Comparison of ENCODE assay signal across 20 mouse cellular contexts in genomic region chr14:49514137-49514536, GRCm38 (mm10). TPM values are rescaled to one million over a fixed set of nuclear protein-coding genes. Genes with fewer than 3 reads are reported as not detected.
"Had no signal": no experiment of that assay in that cellular context is flagged by ENCODE, and none has a peak within 500 bp of the region (broad histone marks: within the 10 kb centered on the region; RNA-seq: fewer than 3 reads in every experiment).

No protein-coding gene starts in this region.

- H3K4me1 ChIP-seq: kidney, embryonic 15.5 days; limb, embryonic 10.5 days; liver, embryonic 15.5 days; megakaryocyte, embryonic 14.5 days; midbrain, embryonic 15.5 days; neural tube, embryonic 13.5 days; stomach, embryonic 15.5 days had no signal

- H3K36me3 ChIP-seq: kidney, embryonic 15.5 days; limb, embryonic 10.5 days; liver, embryonic 15.5 days; midbrain, embryonic 15.5 days; neural tube, embryonic 13.5 days; stomach, embryonic 15.5 days had no signal

- H3K27me3 ChIP-seq: kidney, embryonic 15.5 days; liver, embryonic 15.5 days; megakaryocyte, embryonic 14.5 days; midbrain, embryonic 15.5 days; neural tube, embryonic 13.5 days; stomach, embryonic 15.5 days had no signal

- DNase-seq: kidney, postnatal 14 days; lung, adult 2 months; lung, postnatal 10 days; right cerebral cortex, postnatal 14 days; thymus, adult 2 months; thymus, postnatal 25 days had no signal

- H3K9me3 ChIP-seq: kidney, embryonic 15.5 days; limb, embryonic 10.5 days; liver, embryonic 15.5 days; midbrain, embryonic 15.5 days; neural tube, embryonic 13.5 days; stomach, embryonic 15.5 days had no signal

- ATAC-seq: midbrain, embryonic 15.5 days had no signal

- H3K4me2 ChIP-seq: kidney, embryonic 15.5 days; liver, embryonic 11.5 days; liver, embryonic 15.5 days; midbrain, embryonic 11.5 days; midbrain, embryonic 15.5 days; neural tube, embryonic 13.5 days; stomach, embryonic 15.5 days had no signal

- H3K4me3 ChIP-seq: kidney, embryonic 15.5 days; left cerebral cortex, adult 2 months; limb, embryonic 10.5 days; liver, embryonic 15.5 days; megakaryocyte, embryonic 14.5 days; midbrain, embryonic 15.5 days; neural tube, embryonic 13.5 days; stomach, embryonic 15.5 days had no signal

- H3K27ac ChIP-seq: kidney, embryonic 15.5 days; left cerebral cortex, adult 2 months; limb, embryonic 10.5 days; liver, embryonic 15.5 days; macrophage; midbrain, embryonic 15.5 days; neural tube, embryonic 13.5 days; stomach, embryonic 15.5 days had no signal

- H3K9ac ChIP-seq: kidney, embryonic 15.5 days; liver, embryonic 15.5 days; midbrain, embryonic 15.5 days; neural tube, embryonic 13.5 days; stomach, embryonic 15.5 days had no signal

RNA-seq across cellular contexts. Expression of gene Slc35f4, which starts 11.7 kb away (rescaled TPM):
- polyA plus RNA-seq: limb, embryonic 10.5 days; limb, embryonic 14.5 days; liver, embryonic 15.5 days; lung, adult 2 months; macrophage; spleen, adult 2 months; thymus, adult 2 months; urinary bladder, adult 2 months had no signal
